Mouse (Mus musculus) lung, adult 10 weeks (tissue): ENCODE results near the gene Abcd3. TPM values are rescaled to one million over a fixed set of nuclear protein-coding genes. Genes with fewer than 3 reads are reported as not detected.

Experiments
- polyA plus RNA-seq: library from polyadenylated mRNA; stranded (reverse); fragments of 350-450 nt; fragmentation: Illumina TruSeq; extraction: RNeasy Lipid Tissue Mini Kit (QIAGEN cat#74804); gene quantifications from one replicate; pipeline ENCODE4 v1.2.3, GENCODE M21; 2014; ENCODE audit warnings: low read depth, low replicate concordance; ENCODE audit not compliant: insufficient read depth

The Abcd3 gene
- 51.6 TPM for polyA plus RNA-seq

GRCm38 (mm10) chr3:121814877-121815548, at the start of gene Abcd3:
Abcd3 (minus strand) TSS chr3:121815302.

DNA sequence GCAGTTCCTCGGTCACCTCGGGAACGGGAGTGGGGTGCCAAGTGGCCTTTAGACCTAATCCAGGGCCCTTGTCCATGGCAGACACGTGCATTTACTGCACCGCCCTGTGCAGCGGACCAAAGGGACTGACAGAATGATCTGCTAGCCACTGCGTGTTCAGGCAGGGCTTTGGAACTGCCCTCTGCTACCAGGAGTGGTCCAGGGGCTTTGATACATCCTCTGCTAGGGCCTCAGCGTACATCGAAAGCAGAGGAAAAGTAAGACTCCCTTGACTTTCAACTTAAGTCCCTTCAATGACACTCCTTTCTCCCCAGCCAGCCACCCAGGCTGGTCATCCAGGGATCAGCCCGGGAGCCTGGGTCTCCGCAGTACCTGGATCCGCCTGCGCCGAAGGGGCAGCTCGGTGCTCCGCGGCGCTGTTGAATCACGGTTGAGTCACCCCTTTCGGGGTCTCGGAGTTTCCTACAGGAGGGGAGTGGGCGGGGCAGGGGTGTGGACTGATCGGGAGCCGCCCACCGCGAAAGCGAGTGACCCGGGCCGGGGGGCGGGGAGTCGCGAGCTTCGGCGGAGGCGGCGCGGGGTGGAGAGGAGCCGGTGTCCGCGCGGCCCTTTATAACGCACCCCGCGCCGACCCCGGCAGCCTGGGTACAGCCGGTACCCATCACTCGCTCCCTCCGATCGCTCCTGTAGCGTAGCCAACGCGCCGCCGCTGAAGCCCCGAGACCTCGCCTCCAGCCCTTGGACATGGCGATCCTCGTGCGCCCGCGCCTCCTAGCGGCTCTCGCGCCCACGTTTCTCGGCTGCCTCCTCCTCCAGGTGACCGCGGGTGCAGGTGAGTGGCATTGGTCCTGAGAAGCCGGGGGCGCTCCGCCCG, 91.9 kb downstream of the Abcd3 start, which contains the start of gene F3:
F3 (plus strand) TSS at position 567 of the 874 bp plus-strand sequence.

Other genes starting within 250 kb of the Abcd3 start
- gene 4930432M17Rik, start 144.5 kb downstream of the Abcd3 start, polyA plus RNA-seq = not detected
- gene F3, start 91.8 kb downstream of the Abcd3 start, polyA plus RNA-seq = 33.9 TPM
- gene Arhgap29, start 137.2 kb upstream of the Abcd3 start, polyA plus RNA-seq = 56.6 TPM
- 2.5 TPM for gene Abca4, start 229.1 kb upstream of the Abcd3 start, polyA plus RNA-seq